Mouse (Mus musculus) C2C12 (cell line): ENCODE results near the gene Uvrag.

Experiments used
- CEBPB ChIP-seq: IDR thresholded peaks from one replicate; pipeline ENCODE4 v1.6.1; 2011; ENCODE audit warnings: low read depth, mild to moderate bottlenecking, control low read depth, moderate library complexity
- CTCF ChIP-seq: IDR thresholded peaks from one replicate; pipeline ENCODE4 v1.5.1; 2011; ENCODE audit not compliant: control insufficient read depth, insufficient read depth, insufficient read length
- MYOD1 ChIP-seq: IDR thresholded peaks from one replicate; pipeline ENCODE4 v1.6.1; 2011; ENCODE audit warnings: low read depth; ENCODE audit not compliant: control insufficient read depth, insufficient read length
- MYOG ChIP-seq: IDR thresholded peaks from one replicate; pipeline ENCODE4 v1.6.1; 2011; ENCODE audit not compliant: control insufficient read depth, insufficient read length; ENCODE audit errors: extremely low read depth

DNA sequence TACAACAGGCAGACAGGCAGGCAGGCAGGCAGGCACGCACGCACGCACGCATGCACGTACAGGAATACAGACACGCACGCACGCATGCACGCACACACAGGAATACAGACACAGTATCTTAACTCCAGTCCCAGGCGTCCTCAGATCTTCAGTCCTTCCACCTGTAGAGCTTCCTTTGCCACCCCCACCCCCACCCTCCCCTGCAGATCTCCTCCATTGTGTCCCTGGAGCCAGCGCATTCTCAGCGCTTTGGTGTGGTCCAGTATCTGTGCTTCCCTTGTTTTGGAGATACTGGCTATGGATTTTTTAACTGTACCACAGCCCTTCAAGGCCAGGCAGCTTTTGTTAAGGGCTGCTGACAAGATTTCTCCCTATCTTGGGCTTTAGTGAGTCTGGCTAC is 267.6 kb downstream of the Uvrag start:
- TF ChIP-seq CTCF (no peak), CEBPB (no peak), MYOD1 (no peak), MYOG (no peak)
